Mouse (Mus musculus) lung, postnatal 0 days (tissue): ENCODE results near the gene Crygn.

ENCODE experiments used
- CTCF ChIP-seq: IDR thresholded peaks from 2 replicates; pipeline ENCODE4 v1.5.1; 2016; ENCODE audit warnings: antibody characterized with exemption, mild to moderate bottlenecking
- EP300 ChIP-seq: IDR thresholded peaks from 2 replicates; pipeline ENCODE4 v1.6.1; 2016; ENCODE audit warnings: antibody characterized with exemption, mild to moderate bottlenecking, control low read depth

GRCm38 (mm10) chr5:24719852-24720251 is 38.0 kb downstream of the Crygn start:
- TF ChIP-seq CTCF (no peak), EP300 (no peak)
